ENCODE assay signal across 27 mouse cellular contexts in the genomic region with DNA sequence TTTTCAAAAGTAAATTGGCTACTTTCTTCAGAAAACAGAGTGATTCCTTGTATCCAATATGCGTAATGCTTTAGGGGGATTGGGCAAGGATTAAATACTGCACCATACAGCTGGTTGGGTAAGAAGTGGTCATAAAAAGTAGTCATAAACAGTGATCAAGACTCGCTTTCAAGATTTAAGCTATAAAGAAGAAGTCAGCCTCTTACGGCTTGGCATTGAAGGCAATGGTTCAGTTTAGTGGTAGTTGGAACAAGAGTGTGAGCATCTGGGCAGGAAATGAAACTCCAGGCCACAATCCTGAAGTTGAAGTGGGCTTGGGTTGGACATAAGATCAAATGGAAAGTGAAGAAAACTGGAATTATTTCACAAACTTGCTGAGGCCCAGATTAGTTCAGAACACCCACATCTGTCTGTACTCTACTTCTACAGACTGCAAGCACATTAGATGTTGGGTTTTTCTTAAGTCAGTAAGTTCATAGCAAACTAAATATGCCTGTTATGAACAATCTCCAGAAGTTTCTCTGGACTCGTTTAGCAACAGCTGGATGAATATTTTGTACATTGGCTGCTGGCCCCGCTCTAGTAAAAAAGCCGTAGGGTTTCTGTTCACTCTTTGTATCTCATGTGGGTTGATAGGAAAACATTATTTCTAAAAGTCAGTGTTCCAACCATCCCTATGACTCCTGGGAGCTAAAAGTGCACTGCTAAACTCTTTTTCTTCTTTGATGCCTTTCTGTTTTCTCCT. TPM values are rescaled to one million over a fixed set of nuclear protein-coding genes. Genes with fewer than 3 reads are reported as not detected.
A peak's percentile ranks its signal among the peaks of the same experiment; 100 is the strongest.
DNase-seq lines count a peak whose midpoint lies in the region; ATAC-seq lines count a peak whose summit lies in the region.
"Had no signal": no experiment of that assay in that cellular context is flagged by ENCODE, and none has a peak within 500 bp of the region (broad histone marks: within the 10 kb centered on the region; RNA-seq: fewer than 3 reads in every experiment).

No protein-coding gene starts in this region.

- no peak overlapping the region for H3K4me2 ChIP-seq in limb, embryonic 13.5 days (replicated peaks)
- no peak overlapping the region for H3K4me2 ChIP-seq in hindbrain, embryonic 12.5 days (replicated peaks)
- H3K4me2 ChIP-seq: embryonic facial prominence, embryonic 15.5 days; heart, embryonic 13.5 days; hindbrain, embryonic 15.5 days; liver, embryonic 12.5 days; lung, embryonic 15.5 days had no signal

- intact Hi-C loops in heart, postnatal 25 days (cut with DNase I), result no loop called here
- intact Hi-C loops in heart, postnatal 10 days (cut with DNase I), result no loop called here

- DNase-seq in heart, adult 8-10 months (ENCODE audit: low spot score), result peak; percentile 41
- no peak for DNase-seq in heart, postnatal 25 days (ENCODE audit: low spot score)
- DNase-seq in forelimb bud, embryonic 11.5 days (ENCODE audit: low read depth, low spot score), result peak; percentile 37
- DNase-seq in heart, postnatal 10 days, result peak; percentile 49 to 52
- DNase-seq in layer of hippocampus, postnatal 36 days, result no peak
- DNase-seq in cerebellum, adult 11 months, result no peak
- DNase-seq: adrenal gland, postnatal 25 days; cerebellum, adult 9-11 months; kidney, adult 2 months; kidney, postnatal 14 days; spleen, adult 18-20 months had no signal

- H3K4me3 ChIP-seq in limb, embryonic 13.5 days, result no peak overlapping the region
- no peak overlapping the region for H3K4me3 ChIP-seq in hindbrain, embryonic 12.5 days
- H3K4me3 ChIP-seq: embryonic facial prominence, embryonic 15.5 days; heart, embryonic 13.5 days; hindbrain, embryonic 15.5 days; left cerebral cortex, adult 2 months; liver, embryonic 12.5 days; lung, embryonic 15.5 days; megakaryocyte, embryonic 14.5 days had no signal

- H3K9me3 ChIP-seq in limb, embryonic 13.5 days, result no peaks in the 10 kb centered on the region
- no peaks in the 10 kb centered on the region for H3K9me3 ChIP-seq in hindbrain, embryonic 12.5 days (replicated peaks)
- H3K9me3 ChIP-seq: embryonic facial prominence, embryonic 15.5 days; heart, embryonic 13.5 days; hindbrain, embryonic 15.5 days; liver, embryonic 12.5 days; lung, embryonic 15.5 days; megakaryocyte, embryonic 14.5 days had no signal

- no peak overlapping the region for H3K9ac ChIP-seq in limb, embryonic 13.5 days
- H3K9ac ChIP-seq in hindbrain, embryonic 12.5 days, result no peak overlapping the region
- H3K9ac ChIP-seq: embryonic facial prominence, embryonic 15.5 days; heart, embryonic 13.5 days; hindbrain, embryonic 15.5 days; liver, embryonic 12.5 days; lung, embryonic 15.5 days had no signal

- peak; percentile 90 for ATAC-seq in limb, embryonic 13.5 days (ENCODE audit: low FRiP score, low read depth)
- ATAC-seq in hindbrain, embryonic 12.5 days (ENCODE audit: low FRiP score), result no peak
- ATAC-seq: liver, embryonic 12.5 days; midbrain, embryonic 16.5 days had no signal

- WGBS in limb, embryonic 13.5 days, result 28% methylated on average over 6 of the region's 6 CpGs
- WGBS in hindbrain, embryonic 12.5 days, result 87% methylated on average over 6 of the region's 6 CpGs

- 0 out of 2 replicates have a peak, but pooled peaks cover 3% of the 10 kb centered on the region for H3K4me1 ChIP-seq in limb, embryonic 13.5 days
- no peaks in the 10 kb centered on the region for H3K4me1 ChIP-seq in hindbrain, embryonic 12.5 days
- H3K4me1 ChIP-seq: embryonic facial prominence, embryonic 15.5 days; heart, embryonic 13.5 days; hindbrain, embryonic 15.5 days; liver, embryonic 12.5 days; lung, embryonic 15.5 days had no signal

- H3K36me3 ChIP-seq in limb, embryonic 13.5 days, result no peaks in the 10 kb centered on the region
- H3K36me3 ChIP-seq in hindbrain, embryonic 12.5 days, result no peaks in the 10 kb centered on the region
- H3K36me3 ChIP-seq: embryonic facial prominence, embryonic 15.5 days; heart, embryonic 13.5 days; hindbrain, embryonic 15.5 days; liver, embryonic 12.5 days; lung, embryonic 15.5 days had no signal

- H3K27me3 ChIP-seq in limb, embryonic 13.5 days, result no peaks in the 10 kb centered on the region
- no peaks in the 10 kb centered on the region for H3K27me3 ChIP-seq in hindbrain, embryonic 12.5 days
- H3K27me3 ChIP-seq: embryonic facial prominence, embryonic 15.5 days; heart, embryonic 13.5 days; hindbrain, embryonic 15.5 days; liver, embryonic 12.5 days; lung, embryonic 15.5 days; megakaryocyte, embryonic 14.5 days had no signal

- H3K27ac ChIP-seq in limb, embryonic 13.5 days, result peak overlapping the region; percentile 55; the same call in 1 of the 2 replicates
- no peak overlapping the region for H3K27ac ChIP-seq in hindbrain, embryonic 12.5 days
- H3K27ac ChIP-seq: embryonic facial prominence, embryonic 15.5 days; heart, embryonic 13.5 days; hindbrain, embryonic 15.5 days; left cerebral cortex, adult 2 months; liver, embryonic 12.5 days; lung, embryonic 15.5 days had no signal

RNA-seq across cellular contexts. Expression of gene Gm5269, which starts 4.3 kb away (rescaled TPM):
- total RNA-seq in heart, adult 8-10 months (2022), result not detected
- not detected for total RNA-seq in heart, postnatal 25 days (2021)
- total RNA-seq in heart, postnatal 10 days (2021), result not detected
- not detected in 2 replicates for polyA plus RNA-seq in limb, embryonic 13.5 days (2015; fragmentation: Nextera tagmentation; extraction: Ambion mirVana)
- not detected for total RNA-seq in layer of hippocampus, postnatal 36 days (2021)
- not detected in 2 replicates for polyA plus RNA-seq in hindbrain, embryonic 12.5 days (2016; fragmentation: Nextera tagmentation; extraction: Ambion mirVana)
- total RNA-seq: adrenal gland, postnatal 25 days; layer of hippocampus, adult 8-10 months; left cerebral cortex, adult 2 months had no signal
- polyA plus RNA-seq: C2C12; embryonic facial prominence, embryonic 15.5 days; forebrain, embryonic 11.5 days; frontal cortex, adult 2 months; heart, embryonic 13.5 days; hindbrain, embryonic 15.5 days; kidney, adult 2 months; liver, embryonic 12.5 days; lung, embryonic 15.5 days; midbrain, embryonic 16.5 days; stomach, embryonic 14.5 days; thymus, postnatal 0 days had no signal

RNA-seq across cellular contexts. Expression of gene Slc40a1, which starts 32.0 kb away (rescaled TPM):
- 10 to 100 TPM; 22.0 to 29.0 (median 26.5) TPM for total RNA-seq in heart, adult 8-10 months (2022)
- 10 to 100 TPM; 16.9 to 19.5 TPM for total RNA-seq in heart, postnatal 25 days (2021)
- total RNA-seq in heart, postnatal 10 days (2021), result 10 to 100 TPM; 15.2 to 19.4 TPM
- 29.7 and 31.4 TPM in 2 replicates for polyA plus RNA-seq in limb, embryonic 13.5 days (2015; fragmentation: Nextera tagmentation; extraction: Ambion mirVana)
- total RNA-seq in layer of hippocampus, postnatal 36 days (2021), result 1 to 10 TPM; 6.9 to 9.4 TPM
- 20.9 and 21.4 TPM in 2 replicates for polyA plus RNA-seq in hindbrain, embryonic 12.5 days (2016; fragmentation: Nextera tagmentation; extraction: Ambion mirVana)

Comparison
In these comparisons a context has a peak if more than half of its experiments do, and no peak if none do; other contexts are left out.
1. DNase-seq: peak in heart, adult 8-10 months (single experiment), forelimb bud, embryonic 11.5 days (single experiment) and heart, postnatal 10 days (2 of 2); none in heart, postnatal 25 days (single experiment), layer of hippocampus, postnatal 36 days (0 of 2) and cerebellum, adult 11 months (single experiment).